Comparison of ENCODE assay signal across 17 mouse cellular contexts in genomic region chr15:12279816-12280215, GRCm38 (mm10). TPM values are rescaled to one million over a fixed set of nuclear protein-coding genes. Genes with fewer than 3 reads are reported as not detected.
"Had no signal": no experiment of that assay in that cellular context is flagged by ENCODE, and none has a peak within 500 bp of the region (broad histone marks: within the 10 kb centered on the region; RNA-seq: fewer than 3 reads in every experiment).

No protein-coding gene starts in this region.

- DNase-seq: liver, postnatal 0 days; lung, adult 2 months; lung, postnatal 14 days; lung, postnatal 36 days; midbrain, embryonic 14.5 days; retina, postnatal 1 day; right cerebral cortex, adult 18-20 months; right cerebral cortex, postnatal 25 days; right cerebral cortex, postnatal 4 days; spleen, adult 18-20 months; thymus, adult 18-20 months; thymus, postnatal 25 days had no signal

- ATAC-seq: liver, postnatal 0 days; lung, postnatal 0 days; midbrain, embryonic 16.5 days had no signal

RNA-seq across cellular contexts. Expression of gene 1810049J17Rik, which starts 41.9 kb away (rescaled TPM):
- total RNA-seq: megakaryocyte, adult 5-6 weeks had no signal
- polyA plus RNA-seq: lung, adult 2 months; midbrain, embryonic 16.5 days; neural tube, embryonic 15.5 days; small intestine, adult 2 months had no signal
